Mouse (Mus musculus): ENCODE data around the gene Gm3448. TPM values are rescaled to one million over a fixed set of nuclear protein-coding genes. Genes with fewer than 3 reads are reported as not detected.
"Not testable (repeated sequence)": the region's sequence is repeated elsewhere in the genome, so short reads cannot be mapped to it uniquely, and the experiment has no call there.

Gene Gm3448
- polyA plus RNA-seq, 1 experiment from 2014 or later: 5.7 TPM

DNA sequence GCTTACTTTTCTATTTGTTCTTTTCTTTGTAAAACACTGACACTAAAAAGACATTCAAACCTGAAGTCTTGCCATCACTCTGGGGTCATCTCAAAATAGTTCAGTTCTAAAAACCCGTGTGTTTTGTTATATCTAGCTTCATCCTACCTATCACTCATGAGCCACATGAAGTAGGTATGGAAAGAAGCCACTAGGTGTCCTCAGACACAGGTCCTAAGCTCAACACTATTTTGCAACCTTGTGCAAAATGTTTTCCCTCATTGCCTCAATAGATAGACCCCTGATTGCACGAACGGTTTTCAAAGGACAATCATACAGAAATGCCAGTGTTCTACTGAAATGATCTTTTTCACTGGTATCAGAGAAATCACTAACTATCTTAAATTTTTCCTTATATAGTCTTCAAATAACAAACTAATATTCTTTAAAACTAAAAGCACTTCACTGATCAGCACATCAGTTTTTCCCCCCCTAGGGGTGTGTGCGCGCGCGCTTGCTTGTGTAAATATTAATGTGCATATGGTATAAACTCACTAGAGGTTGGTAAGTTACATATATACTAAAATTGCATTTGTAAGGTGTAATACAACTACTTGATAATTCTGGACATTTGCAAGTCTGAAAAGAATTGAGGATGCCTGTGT is 63.5 kb downstream of the Gm3448 start:
- ATAC-seq; H3K27ac ChIP-seq; H3K36me3 ChIP-seq; H3K27me3 ChIP-seq; H3K4me1 ChIP-seq (replicated peaks); H3K9ac ChIP-seq (replicated peaks); H3K9me3 ChIP-seq: not testable (repeated sequence)
- peak overlapping the region; percentile 20; the same call in 1 of the 2 replicates for H3K4me3 ChIP-seq (replicated peaks)
- H3K4me2 ChIP-seq (replicated peaks): peak overlapping the region; percentile 36
- 0% methylated on average over 4 of the region's 7 CpGs for WGBS

DNA sequence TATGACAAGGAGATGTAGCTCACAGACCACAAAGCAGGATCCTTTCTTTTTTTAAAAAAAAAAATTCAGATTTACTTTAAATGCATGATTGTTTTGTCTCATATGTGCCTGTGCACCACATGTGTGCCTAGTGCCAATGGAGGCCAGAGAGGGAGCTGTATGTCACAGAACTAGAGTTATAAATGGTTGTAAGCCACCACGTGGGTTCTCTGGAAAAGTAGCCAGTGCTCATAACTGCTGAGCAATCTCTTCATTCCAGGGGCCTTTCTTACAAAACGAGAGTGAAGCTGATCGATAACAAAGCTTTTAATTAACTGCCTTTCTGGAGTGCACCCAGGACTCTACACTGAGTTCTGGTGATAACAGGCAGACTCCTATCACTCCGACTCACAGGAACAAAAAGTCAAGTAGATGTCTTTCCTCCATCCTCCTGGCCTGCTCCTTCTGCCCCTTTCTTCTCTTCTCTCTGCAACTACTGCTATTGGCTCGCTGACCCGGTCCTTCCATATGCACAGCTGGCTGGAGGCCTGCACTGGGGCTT is 72.9 kb downstream of the Gm3448 start:
- not testable (repeated sequence) for H3K4me3 ChIP-seq (replicated peaks); H3K4me1 ChIP-seq (replicated peaks); H3K36me3 ChIP-seq; H3K9ac ChIP-seq (replicated peaks); H3K9me3 ChIP-seq; H3K27ac ChIP-seq; H3K27me3 ChIP-seq; H3K4me2 ChIP-seq (replicated peaks); ATAC-seq
- no CpG with 5 or more reads among the region's 6 CpGs for WGBS

DNA sequence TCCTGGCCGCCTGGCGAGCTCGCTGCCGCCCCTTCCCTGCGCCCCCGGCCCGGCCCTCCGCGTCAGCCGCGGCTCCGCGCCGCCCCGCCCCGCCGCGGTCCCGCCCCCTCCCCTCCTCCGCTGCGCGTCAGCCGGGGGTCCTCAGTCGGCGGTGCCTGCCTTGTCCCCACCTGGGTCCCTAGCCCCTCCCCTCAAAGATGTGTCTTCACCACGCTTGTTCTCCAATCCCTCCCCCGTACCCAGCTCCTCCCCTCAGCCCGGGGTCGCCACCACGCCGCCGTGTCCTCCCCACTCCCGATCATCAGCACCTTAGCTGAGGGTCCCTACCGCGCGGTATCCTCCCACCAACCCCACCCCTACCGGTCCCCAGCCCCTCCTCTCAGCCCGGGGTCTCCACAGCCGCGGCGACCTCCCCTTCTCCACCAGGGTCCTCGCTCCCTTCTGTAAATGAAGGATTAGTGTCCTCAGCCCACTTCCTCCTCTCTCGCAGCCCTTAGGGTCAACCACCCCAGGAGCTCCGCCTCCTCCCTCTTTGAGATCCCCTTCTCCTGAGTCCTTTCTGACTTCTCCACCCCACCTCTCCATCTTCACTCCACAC is 79.7 kb downstream of the Gm3448 start:
- not testable (repeated sequence) for H3K9ac ChIP-seq (replicated peaks); H3K36me3 ChIP-seq; H3K4me2 ChIP-seq (replicated peaks); H3K27ac ChIP-seq; H3K9me3 ChIP-seq; H3K27me3 ChIP-seq; H3K4me3 ChIP-seq (replicated peaks)
- WGBS: no CpG with 5 or more reads among the region's 44 CpGs
- H3K4me1 ChIP-seq (replicated peaks): peaks cover 12% of the 10 kb centered on the region
- peak; percentile 94 for ATAC-seq

DNA sequence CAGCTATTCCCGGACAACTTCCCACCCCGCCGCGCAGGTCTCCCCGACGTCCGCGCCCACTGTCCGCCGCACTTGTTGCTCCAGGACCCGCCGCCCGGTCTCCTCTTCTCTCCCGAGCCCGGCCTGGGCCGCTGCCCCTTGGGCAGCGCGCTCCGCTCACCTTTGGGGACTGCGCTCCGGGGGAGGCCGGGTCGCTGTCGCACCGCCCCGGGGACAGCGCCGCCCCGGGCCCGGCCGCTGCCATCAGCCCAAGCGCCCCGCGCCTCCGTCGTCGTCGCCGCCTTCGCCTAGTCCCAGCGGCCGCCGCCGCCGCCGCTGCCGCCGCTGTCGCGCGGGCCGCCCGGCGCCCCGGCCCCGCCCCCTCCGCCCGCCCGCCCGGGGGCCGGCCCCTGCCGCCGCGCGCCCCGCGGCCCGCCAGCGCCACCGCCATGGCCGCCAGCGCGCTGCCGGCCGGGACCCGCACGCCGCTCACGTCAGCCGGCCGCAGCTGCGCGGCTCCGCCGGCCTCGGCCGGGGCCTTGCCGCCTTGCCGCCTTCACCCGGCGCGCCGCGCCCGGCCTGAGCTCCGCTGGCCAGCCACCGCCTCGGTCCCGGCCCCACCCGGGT is 80.3 kb downstream of the Gm3448 start, which contains the start of gene Phf10:
Phf10 (minus strand) TSS at position 323 of the 606 bp plus-strand sequence.
- H3K4me1 ChIP-seq (replicated peaks): peaks cover 12% of the 10 kb centered on the region
- H3K27ac ChIP-seq: peak within 1 kb of the TSS; percentile 74
- peak within 1 kb of the TSS; percentile 83 for H3K9ac ChIP-seq (replicated peaks)
- not testable (repeated sequence) for H3K36me3 ChIP-seq, H3K27me3 ChIP-seq, H3K9me3 ChIP-seq
- ATAC-seq: peak; percentile 48
- H3K4me2 ChIP-seq (replicated peaks): peak within 1 kb of the TSS; percentile 86
- H3K4me3 ChIP-seq (replicated peaks): peak within 1 kb of the TSS; percentile 74
- under 1% methylated on average over 50 of the region's 100 CpGs for WGBS

DNA sequence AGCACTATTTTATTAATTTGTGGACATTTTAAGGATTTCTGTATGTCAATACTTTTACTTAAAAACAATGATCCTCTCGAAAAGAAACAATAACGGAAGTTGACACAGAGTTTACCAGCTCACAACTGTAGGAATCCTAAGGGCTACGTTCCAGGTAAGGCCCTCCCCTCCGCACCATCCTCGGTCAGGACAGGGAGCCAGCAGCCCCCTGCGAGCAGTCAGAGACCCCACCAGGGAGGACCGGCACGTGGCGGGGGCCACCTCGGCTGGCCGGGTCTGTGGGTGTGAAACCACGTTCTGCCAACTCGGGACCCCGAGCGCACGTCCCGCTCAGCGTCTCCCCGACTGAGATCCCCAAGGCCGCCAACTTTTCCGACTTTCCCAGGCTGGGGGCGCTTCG is 80.8 kb downstream of the Gm3448 start:
- Histone ChIP-seq H3K4me1 (replicated peaks) (peaks cover 12% of the 10 kb centered on the region), H3K36me3 (no peaks in the 10 kb centered on the region), H3K9ac (replicated peaks) (peak overlapping the region; percentile 83), H3K27me3 (no peaks in the 10 kb centered on the region), H3K27ac (no peak overlapping the region), H3K4me3 (replicated peaks) (peak overlapping the region; percentile 74), H3K4me2 (replicated peaks) (peak overlapping the region; percentile 86), H3K9me3 (no peaks in the 10 kb centered on the region)
- 0% methylated on average over 21 of the region's 23 CpGs for WGBS
- ATAC-seq: peak; percentile 16

DNA sequence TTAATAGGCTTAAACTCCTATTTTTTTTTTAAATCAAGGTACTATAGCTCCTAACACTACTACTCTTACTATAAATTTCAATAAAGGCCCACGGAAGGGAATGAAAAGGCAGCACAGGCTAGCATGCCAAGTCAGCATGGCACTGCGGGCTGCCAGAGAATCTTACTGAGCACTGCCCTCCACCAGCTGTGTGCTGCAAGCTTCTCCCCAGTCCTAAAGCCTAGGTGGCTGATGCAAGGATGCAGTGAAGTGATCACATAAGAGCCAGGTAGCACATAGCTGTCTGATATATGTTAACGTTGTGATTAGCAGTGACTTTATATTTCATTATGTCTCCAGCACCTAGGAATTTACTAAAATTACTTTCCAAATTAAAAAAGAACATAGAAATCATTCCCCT is 81.4 kb downstream of the Gm3448 start:
- Histone ChIP-seq H3K27ac (no peak overlapping the region), H3K4me3 (replicated peaks) (peak overlapping the region; percentile 28), H3K27me3 (no peaks in the 10 kb centered on the region), H3K9me3 (no peaks in the 10 kb centered on the region), H3K4me2 (replicated peaks) (peak overlapping the region; percentile 53), H3K36me3 (no peaks in the 10 kb centered on the region), H3K9ac (replicated peaks) (peak overlapping the region; percentile 57), H3K4me1 (replicated peaks) (peaks cover 12% of the 10 kb centered on the region)
- ATAC-seq: no peak
- whole genome bisulfite sequencing: 27% methylated on average over 3 of the region's 3 CpGs

DNA sequence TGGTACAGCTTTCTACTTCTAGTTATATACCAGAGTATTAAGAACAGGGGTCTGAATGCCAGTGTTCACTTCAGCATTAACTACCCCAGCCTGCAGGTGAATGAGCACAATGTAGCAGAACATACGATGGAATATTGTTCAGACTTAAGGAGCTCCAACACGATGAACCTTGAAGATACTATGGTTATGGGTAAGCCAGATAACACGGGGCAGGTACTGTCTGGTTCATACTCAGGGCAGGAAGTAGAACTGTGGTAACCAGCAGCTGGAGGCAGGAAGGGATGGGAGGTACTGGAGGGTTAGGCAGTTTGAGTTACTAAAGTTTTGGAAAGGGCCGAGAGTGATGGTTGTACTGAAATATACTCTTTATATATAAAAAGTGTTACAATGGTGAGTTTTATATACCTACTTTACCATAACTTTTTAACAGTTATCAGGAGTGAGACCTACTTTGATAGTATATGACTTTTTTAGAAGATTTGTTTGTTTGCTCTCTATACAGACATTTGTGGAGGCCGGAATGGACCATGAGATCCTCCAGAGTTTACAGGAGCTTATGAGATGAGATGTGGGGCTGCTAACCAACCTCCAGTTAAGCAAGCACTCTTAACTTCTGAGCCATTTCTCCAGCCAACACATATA is 82.5 kb downstream of the Gm3448 start:
- Histone ChIP-seq H3K27me3 (no peaks in the 10 kb centered on the region), H3K4me2 (replicated peaks) (no peak overlapping the region), H3K36me3 (peaks cover 6% of the 10 kb centered on the region), H3K4me1 (replicated peaks) (peaks cover 12% of the 10 kb centered on the region), H3K4me3 (replicated peaks) (no peak overlapping the region), H3K27ac (no peak overlapping the region), H3K9ac (replicated peaks) (no peak overlapping the region), H3K9me3 (no peaks in the 10 kb centered on the region)
- 90% methylated on average over 5 of the region's 5 CpGs for WGBS
- ATAC-seq: no peak

DNA sequence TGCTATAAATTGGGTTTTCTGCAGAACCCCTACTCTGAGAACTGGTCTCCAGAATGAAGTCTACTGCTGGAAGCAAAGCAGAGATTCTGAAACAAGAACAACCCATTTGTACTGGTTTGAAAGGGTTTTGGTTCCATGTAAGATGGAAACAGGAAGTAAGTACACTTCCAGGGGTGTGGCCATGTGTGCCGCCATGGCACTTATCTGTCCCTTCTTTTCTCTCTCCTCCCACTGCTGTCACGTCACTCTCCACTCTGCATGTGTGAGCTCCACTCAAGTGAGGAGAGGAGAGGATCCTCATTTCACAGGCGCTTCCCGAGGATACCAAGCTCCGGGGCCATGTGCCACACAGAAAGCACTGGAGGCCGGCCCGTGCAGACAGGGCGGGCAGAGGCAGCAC is 87.9 kb downstream of the Gm3448 start:
- H3K9me3 ChIP-seq: no peaks in the 10 kb centered on the region
- H3K9ac ChIP-seq (replicated peaks): no peak overlapping the region
- no peak overlapping the region for H3K4me3 ChIP-seq (replicated peaks)
- H3K27me3 ChIP-seq: no peaks in the 10 kb centered on the region
- H3K4me2 ChIP-seq (replicated peaks): no peak overlapping the region
- peaks cover 45% of the 10 kb centered on the region for H3K36me3 ChIP-seq
- no peak for ATAC-seq
- no peak overlapping the region for H3K27ac ChIP-seq
- H3K4me1 ChIP-seq (replicated peaks): no peaks in the 10 kb centered on the region
- 92% methylated on average over 8 of the region's 8 CpGs for WGBS

DNA sequence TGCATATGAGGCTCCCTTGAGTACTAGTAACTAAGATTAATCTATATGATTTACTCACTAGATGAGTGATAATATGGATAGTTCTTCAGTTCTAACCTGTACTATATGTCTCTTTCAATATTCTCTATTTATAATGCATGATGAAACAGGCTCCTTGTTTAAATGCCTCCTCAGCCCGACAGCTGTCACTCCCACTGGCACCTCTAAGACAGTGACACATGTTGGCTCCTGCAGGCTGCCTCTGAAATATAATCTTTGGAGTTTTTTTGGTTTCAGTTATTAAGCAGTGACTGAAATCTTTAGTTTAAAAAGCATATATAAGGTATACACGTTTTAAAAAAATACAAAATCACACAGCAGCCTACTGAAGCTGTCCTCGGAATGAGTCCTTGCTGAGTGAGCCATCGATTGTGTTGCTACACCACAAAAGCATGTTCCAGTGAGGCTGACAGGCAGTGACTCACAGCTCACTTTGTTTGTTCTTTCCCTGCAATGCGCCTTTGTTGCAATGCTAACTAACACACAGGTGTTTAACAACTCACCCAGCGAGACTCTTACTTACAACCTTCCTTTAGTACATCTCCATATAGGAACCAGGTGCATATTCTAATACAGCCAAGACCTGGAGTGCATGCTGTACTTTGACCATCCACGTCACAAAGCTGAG is 92.0 kb downstream of the Gm3448 start:
- Histone ChIP-seq H3K36me3 (peaks cover 57% of the 10 kb centered on the region), H3K27me3 (no peaks in the 10 kb centered on the region), H3K27ac (no peak overlapping the region), H3K9me3 (no peaks in the 10 kb centered on the region), H3K9ac (replicated peaks) (no peak overlapping the region), H3K4me1 (replicated peaks) (peaks cover 12% of the 10 kb centered on the region), H3K4me2 (replicated peaks) (no peak overlapping the region), H3K4me3 (replicated peaks) (no peak overlapping the region)
- no peak for ATAC-seq
- 91% methylated on average over 7 of the region's 7 CpGs for WGBS
